Mouse (Mus musculus) embryonic facial prominence, embryonic 10.5 days (tissue): ENCODE data around the gene Ttc16. TPM values are rescaled to one million over a fixed set of nuclear protein-coding genes. Genes with fewer than 3 reads are reported as not detected.

Source experiments
- DNase-seq: peaks from one replicate; pipeline ENCODE4 v3.0.0-alpha.2; 2017; ENCODE audit warnings: low spot score
- H3K27ac ChIP-seq: fragments of 300-500 bp; sonication (generic); replicated peaks from 2 replicates; pipeline ENCODE4 v1.5.1; 2016; ENCODE audit warnings: mild to moderate bottlenecking
- H3K27me3 ChIP-seq: fragments of 300-500 bp; sonication (generic); replicated peaks from 2 replicates; pipeline ENCODE4 v1.6.1; 2016; ENCODE audit warnings: low read depth, mild to moderate bottlenecking; ENCODE audit not compliant: poor library complexity, severe bottlenecking
- H3K36me3 ChIP-seq: fragments of 300-500 bp; sonication (generic); replicated peaks from 2 replicates; pipeline ENCODE4 v1.6.1; 2016; ENCODE audit warnings: mild to moderate bottlenecking, moderate library complexity
- H3K4me1 ChIP-seq: fragments of 300-500 bp; sonication (generic); 2 replicates; pipeline ENCODE4 v1.6.1; 2016
- H3K4me3 ChIP-seq: fragments of 300-500 bp; sonication (generic); 2 replicates; pipeline ENCODE4 v1.5.1; 2016; ENCODE audit warnings: mild to moderate bottlenecking, moderate library complexity
- H3K9me3 ChIP-seq: fragments of 300-500 bp; sonication (generic); 2 replicates; pipeline ENCODE4 v1.6.1; 2016; ENCODE audit warnings: mild to moderate bottlenecking
- WGBS: fragments of 180-500 bp; shearing (Covaris S2); methylation state at CpG from one replicate; pipeline ENCODE4 v1.1.7; 2016; 5-methylcytosine and 5-hydroxymethylcytosine counted together
- polyA plus RNA-seq: library from polyadenylated mRNA; unstranded; fragments of >200 nt; fragmentation: Nextera tagmentation; extraction: Ambion mirVana; gene quantifications from 2 replicates; pipeline ENCODE4 v1.2.1, GENCODE M21; 2016

Ttc16 gene
- polyA plus RNA-seq, 1 experiment from 2014 or later, result 0.34 TPM

DNA sequence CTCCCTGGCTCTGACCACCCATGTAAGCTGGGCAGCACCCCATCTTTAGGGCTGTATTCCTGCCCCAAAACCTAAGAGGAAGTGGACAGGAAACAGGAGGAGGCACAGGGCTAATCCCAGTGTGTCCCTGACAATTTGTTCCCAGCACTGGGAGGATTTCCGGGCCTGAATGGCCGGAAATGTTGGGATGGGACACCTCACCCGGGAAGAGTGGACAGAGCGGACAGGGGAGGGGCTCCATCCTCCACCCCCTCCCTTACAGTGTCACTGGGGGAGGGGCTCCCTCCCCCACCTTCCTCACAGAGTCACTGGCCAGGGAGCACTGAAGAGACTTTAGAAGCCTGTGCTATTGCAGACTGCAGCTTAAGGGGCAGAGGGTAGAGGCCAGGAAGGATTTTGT is 40.5 kb downstream of the Ttc16 start:
- peaks cover 71% of the 10 kb centered on the region for H3K4me1 ChIP-seq

DNA sequence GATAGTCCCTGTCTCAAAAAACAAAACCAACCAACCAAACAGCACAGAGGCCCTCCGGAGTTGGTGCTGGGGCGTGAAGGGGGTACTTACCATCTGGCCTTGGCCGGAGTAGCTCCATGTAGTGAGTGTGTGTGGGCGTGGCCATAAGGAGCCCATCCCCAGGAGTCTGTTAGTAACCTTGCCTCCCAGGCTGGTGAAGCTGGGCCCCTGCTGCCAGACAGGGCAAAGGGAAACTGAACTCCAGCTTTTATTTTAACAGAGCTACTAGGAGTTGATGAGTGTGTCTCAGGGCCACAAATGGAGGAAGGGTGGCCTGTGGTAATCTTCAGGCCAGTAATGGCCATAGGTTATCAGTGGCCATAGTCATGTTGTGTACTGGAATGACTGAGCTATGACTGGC is 41.0 kb downstream of the Ttc16 start:
- no peak for DNase-seq
- Histone ChIP-seq H3K27ac (peak overlapping the region; percentile 69), H3K4me3 (peak overlapping the region; percentile 28; the same call in 1 of the 2 replicates), H3K27me3 (peaks cover 3% of the 10 kb centered on the region; the same call in 1 of the 2 replicates), H3K9me3 (no peaks in the 10 kb centered on the region), H3K36me3 (peaks cover 6% of the 10 kb centered on the region), H3K4me1 (peaks cover 75% of the 10 kb centered on the region)
- WGBS, result 51% methylated on average over 4 of the region's 4 CpGs

More for the DNA sequence above, 40.5 kb downstream of the Ttc16 start:
- 48% methylated on average over 4 of the region's 4 CpGs for WGBS
- DNase-seq, result peak; percentile 46
- Histone ChIP-seq H3K4me3 (peak overlapping the region; percentile 28; the same call in 1 of the 2 replicates), H3K27ac (peak overlapping the region; percentile 69), H3K36me3 (peaks cover 6% of the 10 kb centered on the region), H3K9me3 (no peaks in the 10 kb centered on the region), H3K27me3 (peaks cover 8% of the 10 kb centered on the region)

DNA sequence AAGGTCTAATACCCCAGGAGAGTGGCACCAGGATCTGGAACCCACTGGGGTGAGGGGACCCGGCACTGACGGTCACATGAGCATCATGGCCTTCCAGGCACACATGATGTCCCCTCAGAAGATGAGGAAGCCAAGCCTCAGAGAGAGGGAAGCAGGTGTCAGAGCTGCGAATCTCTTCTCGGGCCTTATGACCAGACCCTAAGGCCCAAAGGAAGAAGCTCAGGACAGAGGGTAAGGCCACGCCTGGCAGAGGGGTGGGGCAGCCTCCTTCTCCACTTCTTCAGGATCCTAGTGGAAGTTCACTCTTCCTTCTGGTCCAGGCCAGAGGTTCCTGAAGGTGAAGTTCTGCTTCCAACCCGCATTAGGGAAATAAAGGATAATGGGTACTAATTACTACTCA is 42.7 kb downstream of the Ttc16 start:
- H3K27me3 ChIP-seq, result no peaks in the 10 kb centered on the region
- H3K4me3 ChIP-seq, result no peak overlapping the region
- peak overlapping the region; percentile 82; the same call in 1 of the 2 replicates for H3K27ac ChIP-seq
- H3K9me3 ChIP-seq, result no peaks in the 10 kb centered on the region
- H3K36me3 ChIP-seq, result peaks cover 5% of the 10 kb centered on the region
- H3K4me1 ChIP-seq, result peaks cover 93% of the 10 kb centered on the region
- DNase-seq, result no peak
- WGBS, result 71% methylated on average over 6 of the region's 6 CpGs

DNA sequence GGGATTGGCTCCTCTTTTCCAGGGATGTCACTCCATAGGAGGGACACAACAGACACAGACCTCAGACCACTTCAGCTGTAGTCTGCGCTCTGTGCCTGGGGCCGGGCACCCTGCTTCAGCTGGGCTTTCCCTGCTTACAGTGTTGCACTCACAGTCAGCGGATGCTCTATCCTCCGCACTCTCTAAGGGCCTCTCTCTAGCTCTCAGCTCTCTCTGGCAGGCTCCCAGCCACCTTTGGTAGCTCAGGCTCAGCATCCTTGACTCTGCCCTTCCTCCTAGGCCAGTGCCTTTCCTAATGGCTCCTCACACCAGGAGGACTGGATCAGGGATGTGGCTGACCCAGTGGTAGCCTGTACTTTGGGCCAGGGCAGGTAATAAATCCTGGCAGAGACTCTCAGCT is 43.5 kb downstream of the Ttc16 start:
- Histone ChIP-seq H3K27ac (peak overlapping the region; percentile 82), H3K36me3 (no peaks in the 10 kb centered on the region; the same call in 1 of the 2 replicates), H3K9me3 (no peaks in the 10 kb centered on the region), H3K4me3 (peak overlapping the region; percentile 13; the same call in 1 of the 2 replicates), H3K27me3 (no peaks in the 10 kb centered on the region), H3K4me1 (peaks cover 94% of the 10 kb centered on the region)
- no peak for DNase-seq
- 65% methylated on average over 4 of the region's 4 CpGs for WGBS

DNA sequence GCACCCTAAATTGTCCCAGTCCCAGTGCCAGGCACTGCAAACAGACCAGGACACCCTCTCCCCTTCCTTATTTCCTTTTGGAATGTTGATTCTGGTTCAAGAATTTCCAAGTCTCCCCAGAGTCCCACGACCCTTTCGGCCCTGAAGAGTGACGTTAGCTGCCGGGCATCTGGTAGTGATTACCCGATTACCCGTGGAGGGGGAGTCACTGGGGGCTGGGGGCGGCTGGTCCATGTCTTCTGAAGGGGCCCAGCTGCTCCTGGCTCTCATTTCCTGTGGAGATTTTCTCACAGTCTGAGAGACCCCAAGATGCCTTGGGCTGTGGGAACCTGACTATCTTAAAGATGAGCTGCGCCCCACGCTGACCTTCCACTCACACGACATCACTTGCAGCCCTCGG is 44.6 kb downstream of the Ttc16 start:
- H3K27ac ChIP-seq, result peak overlapping the region; percentile 82
- no peaks in the 10 kb centered on the region for H3K27me3 ChIP-seq
- H3K9me3 ChIP-seq, result no peaks in the 10 kb centered on the region
- peaks cover 86% of the 10 kb centered on the region for H3K4me1 ChIP-seq
- WGBS, result 19% methylated on average over 11 of the region's 11 CpGs
- peak overlapping the region; percentile 55 for H3K4me3 ChIP-seq
- peak; percentile 91 for DNase-seq
- H3K36me3 ChIP-seq, result no peaks in the 10 kb centered on the region; the same call in 1 of the 2 replicates

DNA sequence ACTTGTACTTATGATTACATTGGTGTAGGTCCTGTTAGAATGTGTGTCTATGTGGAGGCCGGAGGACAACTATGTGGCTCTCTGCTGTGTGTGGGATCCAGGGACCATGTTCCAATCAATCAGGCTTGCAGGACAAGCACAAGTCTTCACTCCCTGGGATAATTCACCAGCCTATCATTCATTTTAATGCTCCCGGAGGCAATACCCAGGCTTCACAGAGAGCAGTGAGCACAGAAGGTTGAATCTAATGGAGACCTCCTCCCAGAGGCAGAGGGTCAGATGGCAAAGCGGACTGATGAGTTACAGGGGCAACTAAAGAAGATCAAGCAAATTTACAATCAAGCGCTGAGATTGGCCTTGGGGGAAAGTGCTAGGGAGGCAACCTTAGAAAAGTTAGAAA is 45.9 kb downstream of the Ttc16 start:
- H3K4me3 ChIP-seq, result peak overlapping the region; percentile 55; the same call in 1 of the 2 replicates
- 57% methylated on average over 4 of the region's 4 CpGs for WGBS

DNA sequence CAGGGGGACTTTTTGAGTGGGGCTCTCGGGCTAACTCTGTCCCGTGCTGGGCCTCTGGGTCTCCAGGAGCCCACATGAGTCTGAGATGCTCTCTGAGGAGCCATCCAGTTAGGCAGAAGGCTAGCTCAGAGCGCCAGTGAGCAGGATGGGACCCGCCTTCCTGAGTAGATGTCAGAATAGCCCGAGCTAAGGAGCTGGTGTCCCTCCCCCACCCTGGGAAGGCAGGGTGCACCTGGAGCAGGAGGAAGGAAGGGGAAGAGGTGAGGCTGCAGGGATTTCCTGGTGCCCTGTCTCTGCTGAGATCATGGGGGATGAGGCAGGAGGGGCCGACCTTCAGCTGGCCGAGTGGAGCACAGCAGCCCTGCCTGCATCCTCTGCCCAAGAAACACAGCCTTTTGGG is 47.0 kb downstream of the Ttc16 start:
- 46% methylated on average over 7 of the region's 7 CpGs for WGBS
- Histone ChIP-seq H3K36me3 (no peaks in the 10 kb centered on the region), H3K9me3 (no peaks in the 10 kb centered on the region), H3K4me3 (peak overlapping the region; percentile 55), H3K27me3 (no peaks in the 10 kb centered on the region), H3K27ac (peak overlapping the region; percentile 82), H3K4me1 (peaks cover 69% of the 10 kb centered on the region)
- peak; percentile 40 for DNase-seq

More for the DNA sequence above, 45.9 kb downstream of the Ttc16 start:
- no peaks in the 10 kb centered on the region; the same call in 1 of the 2 replicates for H3K36me3 ChIP-seq
- no peak for DNase-seq
- 0 out of 2 replicates have a peak overlapping the region, but pooled peaks have one; percentile 82 for H3K27ac ChIP-seq
- H3K9me3 ChIP-seq, result no peaks in the 10 kb centered on the region
- no peaks in the 10 kb centered on the region for H3K27me3 ChIP-seq
- peaks cover 78% of the 10 kb centered on the region for H3K4me1 ChIP-seq

DNA sequence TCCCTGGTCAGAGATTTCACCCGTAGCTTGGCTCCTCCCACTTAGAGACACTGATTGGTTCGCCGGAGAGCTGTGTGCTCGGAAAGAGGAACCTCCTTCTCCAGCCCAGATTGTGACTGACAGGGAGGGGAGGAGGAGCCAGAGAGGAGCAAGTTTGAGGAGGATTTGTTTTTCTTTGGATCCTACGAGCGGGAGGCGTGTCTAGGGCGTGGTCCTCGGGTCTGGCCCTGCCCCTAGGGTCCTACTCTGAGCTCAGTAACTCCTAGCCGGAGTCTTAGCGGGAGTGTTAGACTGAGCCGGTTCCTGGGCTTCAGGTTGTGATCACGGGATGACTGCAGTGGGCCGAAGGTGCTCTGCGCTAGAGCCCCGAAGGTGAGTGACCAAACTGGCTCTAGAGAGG is 48.0 kb downstream of the Ttc16 start:
- Histone ChIP-seq H3K27ac (peak overlapping the region; percentile 82), H3K4me3 (peak overlapping the region; percentile 55), H3K36me3 (no peaks in the 10 kb centered on the region), H3K4me1 (peaks cover 59% of the 10 kb centered on the region), H3K9me3 (no peaks in the 10 kb centered on the region), H3K27me3 (no peaks in the 10 kb centered on the region)
- WGBS, result under 1% methylated on average over 16 of the region's 16 CpGs
- peak; percentile 95 for DNase-seq

DNA sequence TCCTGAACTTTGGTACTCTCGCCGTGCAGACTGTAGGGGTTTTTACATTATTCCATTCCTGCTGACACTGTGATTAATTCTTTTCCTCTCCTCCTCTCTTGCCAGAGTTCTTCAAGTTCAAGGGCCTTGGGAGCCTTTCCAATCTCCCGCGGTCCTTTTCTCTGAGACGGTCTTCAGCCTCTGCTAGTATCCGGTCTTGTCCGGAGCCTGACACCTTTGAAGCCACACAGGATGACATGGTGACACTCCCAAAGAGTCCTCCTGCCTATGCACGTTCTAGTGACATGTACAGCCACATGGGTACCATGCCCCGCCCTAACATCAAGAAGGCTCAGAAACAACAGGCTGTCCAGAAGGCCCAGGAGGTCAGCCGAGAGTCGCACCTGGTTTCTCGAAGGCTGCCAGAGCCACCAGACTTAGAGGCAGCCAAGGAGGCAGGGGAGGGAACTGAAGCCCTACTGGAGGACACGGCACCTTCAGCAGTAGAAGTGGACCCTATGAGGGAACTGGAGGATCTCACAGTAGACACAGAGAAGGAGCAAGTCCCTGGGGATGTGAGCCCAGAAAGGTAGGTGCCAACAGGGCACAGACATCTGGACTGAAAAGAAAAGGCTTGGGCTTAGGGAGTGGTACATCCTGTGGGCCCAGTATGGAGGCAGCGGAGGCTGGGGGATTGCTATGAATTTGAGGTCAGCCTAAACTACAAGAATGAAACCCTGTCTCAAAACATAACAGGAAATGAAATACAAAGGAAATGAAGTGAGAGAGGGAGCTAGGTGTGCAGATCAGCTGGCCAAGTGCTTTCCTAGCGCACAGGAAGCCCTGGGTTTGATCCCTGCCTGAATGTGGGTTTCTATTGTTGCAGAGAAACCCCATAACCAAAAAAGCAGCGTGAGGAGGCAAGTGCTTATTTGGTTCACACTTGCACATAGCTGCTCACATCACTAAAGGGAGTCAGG is 50.3 kb downstream of the Ttc16 start:
- no peak overlapping the region; the same call in 1 of the 2 replicates for H3K27ac ChIP-seq
- peaks cover 54% of the 10 kb centered on the region for H3K4me1 ChIP-seq
- no peaks in the 10 kb centered on the region for H3K9me3 ChIP-seq
- 82% methylated on average over 16 of the region's 16 CpGs for WGBS
- no peaks in the 10 kb centered on the region for H3K27me3 ChIP-seq
- no peak for DNase-seq
- H3K4me3 ChIP-seq, result no peak overlapping the region
- no peaks in the 10 kb centered on the region for H3K36me3 ChIP-seq

DNA sequence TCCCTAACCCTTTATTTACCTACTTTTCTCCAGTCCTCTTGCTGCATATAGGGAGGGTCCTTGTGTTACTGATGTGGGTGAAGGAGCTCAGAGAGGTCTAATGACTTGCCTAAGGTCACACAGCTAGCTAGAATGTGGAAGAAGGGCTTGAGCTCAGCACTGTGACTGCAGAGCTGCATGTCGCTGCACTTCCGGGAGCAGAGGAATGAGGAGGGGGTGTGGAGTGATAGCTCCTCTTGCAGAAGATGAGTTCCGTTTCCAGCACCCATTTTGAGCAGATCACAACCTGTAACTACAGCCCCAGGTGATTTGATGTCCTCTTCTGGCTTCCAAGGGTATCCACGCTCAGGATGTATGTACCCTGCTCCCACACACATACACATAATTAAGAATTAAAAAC is 51.3 kb downstream of the Ttc16 start:
- Histone ChIP-seq H3K27ac (no peak overlapping the region), H3K9me3 (no peaks in the 10 kb centered on the region), H3K36me3 (no peaks in the 10 kb centered on the region), H3K4me1 (peaks cover 46% of the 10 kb centered on the region), H3K4me3 (no peak overlapping the region), H3K27me3 (no peaks in the 10 kb centered on the region)
- no peak for DNase-seq
- 74% methylated on average over 4 of the region's 4 CpGs for WGBS

DNA sequence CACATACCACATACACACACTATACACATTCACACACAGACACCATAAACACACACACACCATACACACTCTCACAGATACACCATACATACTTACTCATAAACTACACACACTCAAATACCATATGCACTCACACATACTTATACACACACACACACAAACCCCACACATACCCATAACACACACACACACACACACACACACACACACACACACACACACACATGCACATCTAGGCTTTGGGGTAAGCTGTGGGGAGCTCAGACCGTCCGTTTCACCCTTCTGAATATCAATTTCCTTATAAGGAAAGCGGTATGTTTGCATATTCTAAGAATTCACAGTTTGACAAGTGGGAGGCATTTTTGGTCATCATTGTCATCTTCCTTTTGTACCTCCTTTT is 52.9 kb downstream of the Ttc16 start:
- no peak overlapping the region for H3K27ac ChIP-seq
- H3K36me3 ChIP-seq, result no peaks in the 10 kb centered on the region
- H3K9me3 ChIP-seq, result no peaks in the 10 kb centered on the region
- no peak overlapping the region for H3K4me3 ChIP-seq
- no peak for DNase-seq
- no peaks in the 10 kb centered on the region for H3K27me3 ChIP-seq
- H3K4me1 ChIP-seq, result peaks cover 38% of the 10 kb centered on the region
- 81% methylated on average over 3 of the region's 3 CpGs for WGBS

DNA sequence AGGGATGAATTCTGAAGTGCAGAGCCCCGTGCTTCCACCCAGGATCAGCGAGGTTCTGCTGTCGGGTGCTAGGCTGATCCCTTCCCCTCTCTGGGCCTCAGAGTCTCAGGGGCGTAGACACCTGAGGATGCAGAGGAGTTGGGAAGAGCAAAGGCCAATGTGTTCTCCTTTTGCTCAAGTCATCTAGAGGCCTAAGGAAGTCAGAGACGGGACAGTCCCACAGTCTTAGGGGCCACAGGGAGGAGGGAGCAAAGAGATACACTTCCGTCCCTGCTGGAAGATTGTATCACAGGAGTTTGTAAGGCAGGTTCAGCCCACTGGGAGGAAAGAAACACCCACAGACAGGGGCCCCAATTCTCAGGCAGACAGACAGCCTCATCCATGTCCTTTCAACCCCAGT is 53.4 kb downstream of the Ttc16 start:
- no peak overlapping the region for H3K4me3 ChIP-seq
- no peaks in the 10 kb centered on the region for H3K27me3 ChIP-seq
- peak overlapping the region; percentile 55; the same call in 1 of the 2 replicates for H3K27ac ChIP-seq
- 59% methylated on average over 6 of the region's 6 CpGs for WGBS
- no peaks in the 10 kb centered on the region for H3K36me3 ChIP-seq
- H3K4me1 ChIP-seq, result peaks cover 34% of the 10 kb centered on the region
- no peaks in the 10 kb centered on the region for H3K9me3 ChIP-seq
- no peak for DNase-seq
